Mouse (Mus musculus) C2C12 (cell line): ENCODE measurements at regions not wholly inside any gene's neighbourhood (a gene's known extent, or its start where the extent isn't known, plus 50 kb on each side); places are given as distances from the start of the nearest gene placed in this dataset.

Source experiments
- H3K27me3 ChIP-seq: one replicate; pipeline ENCODE4 v1.6.1; 2011; ENCODE audit not compliant: control insufficient read depth, insufficient read depth, insufficient read length
- H3K36me3 ChIP-seq: one replicate; pipeline ENCODE4 v1.6.1; 2011; ENCODE audit not compliant: control insufficient read depth, insufficient read depth
- H3K4me3 ChIP-seq: one replicate; pipeline ENCODE4 v1.5.1; 2011; ENCODE audit warnings: mild to moderate bottlenecking, control low read depth; ENCODE audit not compliant: poor library complexity, insufficient read depth, severe bottlenecking
- H3K79me2 ChIP-seq: one replicate; pipeline ENCODE4 v1.6.1; 2011; ENCODE audit not compliant: control insufficient read depth, insufficient read depth
- H3K79me3 ChIP-seq: one replicate; pipeline ENCODE4 v1.6.1; 2011; ENCODE audit warnings: low read depth, control low read depth
- H3ac ChIP-seq: one replicate; pipeline ENCODE3; 2011; ENCODE audit warnings: low read depth; ENCODE audit not compliant: control insufficient read depth, insufficient read length
- CEBPB ChIP-seq: IDR thresholded peaks from one replicate; pipeline ENCODE4 v1.6.1; 2011; ENCODE audit warnings: low read depth, mild to moderate bottlenecking, control low read depth, moderate library complexity
- CTCF ChIP-seq: IDR thresholded peaks from one replicate; pipeline ENCODE4 v1.5.1; 2011; ENCODE audit not compliant: control insufficient read depth, insufficient read depth, insufficient read length
- FOSL1 ChIP-seq: IDR thresholded peaks from one replicate; pipeline ENCODE4 v1.8.0; 2011; ENCODE audit warnings: mild to moderate bottlenecking, low read length; ENCODE audit not compliant: poor library complexity, insufficient read depth, severe bottlenecking
- MAX ChIP-seq: IDR thresholded peaks from one replicate; pipeline ENCODE4 v1.6.1; 2011; ENCODE audit warnings: mild to moderate bottlenecking, control low read depth
- MYOD1 ChIP-seq: IDR thresholded peaks from one replicate; pipeline ENCODE4 v1.6.1; 2011; ENCODE audit warnings: low read depth; ENCODE audit not compliant: control insufficient read depth, insufficient read length
- MYOG ChIP-seq: IDR thresholded peaks from one replicate; pipeline ENCODE4 v1.6.1; 2011; ENCODE audit not compliant: control insufficient read depth, insufficient read length; ENCODE audit errors: extremely low read depth
- USF1 ChIP-seq: IDR thresholded peaks from one replicate; pipeline ENCODE4 v1.6.1; 2011; ENCODE audit warnings: low read depth, mild to moderate bottlenecking, control low read depth, moderate library complexity

DNA sequence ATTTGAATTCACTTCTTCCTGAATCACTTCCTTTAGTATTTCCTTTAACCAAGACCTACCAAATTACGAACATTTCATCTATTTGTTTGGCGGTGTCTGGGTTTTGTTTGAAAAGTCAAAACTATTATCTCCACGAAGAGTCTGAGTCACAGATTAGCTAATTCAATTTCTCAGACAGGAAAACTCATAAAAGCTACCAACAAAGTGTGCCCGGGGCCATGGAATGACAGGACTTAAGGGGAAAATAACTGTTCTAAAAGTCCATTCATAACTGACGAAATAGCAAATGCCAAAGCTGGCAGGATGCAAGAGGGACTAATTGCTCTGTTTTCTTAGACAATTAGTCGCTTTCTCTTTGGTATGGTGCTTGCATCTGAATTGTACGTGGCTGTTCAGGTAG, 105.0 kb upstream of the Itga1 start:
- Histone ChIP-seq H3K4me3 (no peak overlapping the region), H3ac (no peak overlapping the region), H3K79me2 (no peaks in the 10 kb centered on the region), H3K36me3 (no peaks in the 10 kb centered on the region), H3K79me3 (no peaks in the 10 kb centered on the region), H3K27me3 (no peaks in the 10 kb centered on the region)
- TF ChIP-seq CEBPB (no peak), MYOD1 (no peak), MAX (no peak), FOSL1 (no peak), CTCF (no peak), USF1 (no peak), MYOG (no peak)

DNA sequence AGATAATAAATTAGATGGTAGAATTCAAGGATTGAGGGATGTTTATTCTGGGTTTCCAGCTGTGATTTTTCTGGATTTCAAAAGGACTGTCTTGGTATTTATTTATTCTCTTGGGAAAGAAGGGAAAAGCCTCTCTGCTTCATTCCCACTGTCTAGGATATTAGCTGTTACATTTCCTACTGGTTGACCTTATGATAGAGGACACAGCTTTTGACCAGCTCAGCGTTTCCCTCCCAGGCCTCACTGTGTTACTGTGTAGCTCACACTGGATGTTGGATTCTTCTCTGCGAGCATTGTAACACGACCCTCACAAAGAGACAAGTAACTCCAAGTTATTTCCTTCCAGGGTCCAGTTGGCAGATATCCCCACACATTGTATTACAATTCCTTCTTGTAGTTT, 97.4 kb upstream of the Itga1 start:
- Histone ChIP-seq H3K4me3 (no peak overlapping the region), H3ac (no peak overlapping the region), H3K79me2 (no peaks in the 10 kb centered on the region), H3K36me3 (no peaks in the 10 kb centered on the region), H3K79me3 (no peaks in the 10 kb centered on the region), H3K27me3 (no peaks in the 10 kb centered on the region)
- no peak for TF ChIP-seq MYOD1
- TF ChIP-seq USF1, result no peak
- TF ChIP-seq CEBPB, result no peak
- TF ChIP-seq CTCF, result no peak
- TF ChIP-seq FOSL1, result no peak
- TF ChIP-seq MAX, result no peak
- TF ChIP-seq MYOG, result no peak

DNA sequence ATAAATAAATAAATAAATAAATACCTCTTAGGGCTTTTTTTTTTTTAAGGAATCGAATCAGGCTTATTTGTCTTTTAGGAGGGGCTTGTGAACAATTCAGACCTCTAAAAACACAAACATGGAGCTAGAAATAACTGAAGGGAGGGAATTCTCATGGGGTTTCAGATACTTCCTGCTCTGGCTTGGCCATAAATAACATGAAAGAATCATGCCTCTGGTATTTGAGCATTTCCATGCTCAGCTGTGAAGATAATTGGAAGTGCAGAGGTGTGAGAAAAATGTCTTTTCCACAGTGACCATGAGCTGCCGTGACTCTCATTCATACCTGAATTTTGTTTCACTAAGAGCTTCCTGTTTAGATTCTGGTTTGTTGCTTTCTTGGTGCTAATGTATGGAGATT, 86.3 kb upstream of the Itga1 start:
- H3K79me3 ChIP-seq, result no peaks in the 10 kb centered on the region
- H3K36me3 ChIP-seq, result no peaks in the 10 kb centered on the region
- H3K79me2 ChIP-seq, result no peaks in the 10 kb centered on the region
- H3K27me3 ChIP-seq, result no peaks in the 10 kb centered on the region
- TF ChIP-seq CEBPB (no peak), FOSL1 (no peak), MYOD1 (no peak), USF1 (no peak), MAX (no peak), MYOG (no peak), CTCF (no peak)
- no peak overlapping the region for H3K4me3 ChIP-seq
- no peak overlapping the region for H3ac ChIP-seq

DNA sequence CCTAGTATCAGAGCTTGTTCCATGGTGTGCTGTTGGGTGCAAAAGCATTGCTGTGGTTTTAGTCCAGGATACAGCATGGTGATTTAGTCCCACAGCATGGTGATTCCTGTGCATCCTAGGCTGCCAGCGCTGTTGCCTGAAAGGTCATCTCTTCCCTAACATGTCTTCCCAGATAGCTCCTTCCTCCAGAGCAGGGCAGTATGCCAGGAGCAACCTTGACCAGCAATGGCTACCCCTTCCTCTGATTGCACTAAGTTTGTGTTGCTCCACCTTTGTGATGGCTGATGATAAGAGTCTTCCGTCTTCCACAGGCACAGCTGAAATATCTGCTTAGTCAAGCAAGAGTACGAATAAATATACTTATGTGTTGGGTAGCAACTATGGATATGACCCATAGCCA, 85.6 kb upstream of the Itga1 start:
- no peak for TF ChIP-seq MYOD1
- TF ChIP-seq FOSL1, result no peak
- no peak for TF ChIP-seq CTCF
- TF ChIP-seq MYOG, result no peak
- TF ChIP-seq CEBPB, result no peak
- no peak for TF ChIP-seq USF1
- no peak for TF ChIP-seq MAX
- Histone ChIP-seq H3K27me3 (no peaks in the 10 kb centered on the region), H3K79me2 (no peaks in the 10 kb centered on the region), H3K79me3 (no peaks in the 10 kb centered on the region), H3ac (no peak overlapping the region), H3K36me3 (no peaks in the 10 kb centered on the region), H3K4me3 (no peak overlapping the region)

DNA sequence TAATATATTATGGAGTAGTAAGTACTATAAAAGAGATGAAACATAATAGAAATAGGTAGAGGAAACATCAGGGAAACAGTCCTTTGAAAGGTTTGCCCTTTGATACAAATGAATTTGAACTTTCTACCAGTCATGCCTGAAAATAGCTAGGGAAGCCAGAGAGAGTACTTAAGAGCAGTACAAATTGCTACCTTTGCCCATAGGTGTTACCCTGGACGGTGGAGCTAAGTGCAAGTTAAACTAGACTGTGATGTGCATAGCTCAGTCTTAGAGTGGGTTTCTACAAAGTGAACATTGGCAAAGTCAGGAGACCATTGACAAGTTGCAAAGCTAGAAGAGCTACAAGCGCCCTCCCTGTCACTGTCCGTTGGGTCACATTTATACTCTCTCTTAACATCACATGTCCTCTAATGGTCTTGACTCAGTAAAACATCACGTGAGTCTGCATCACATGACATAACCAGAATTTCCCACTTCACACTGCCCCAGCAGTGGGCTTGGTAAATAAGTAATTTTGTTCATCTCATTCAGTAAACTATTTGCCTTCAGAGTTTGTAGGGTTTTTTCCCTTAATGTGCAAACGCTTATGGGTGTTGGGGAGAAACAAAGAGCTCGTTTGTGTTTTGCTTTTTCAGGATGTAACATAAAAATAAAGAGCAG, 80.6 kb upstream of the Itga1 start:
- H3K79me2 ChIP-seq, result no peaks in the 10 kb centered on the region
- H3K27me3 ChIP-seq, result no peaks in the 10 kb centered on the region
- no peaks in the 10 kb centered on the region for H3K79me3 ChIP-seq
- no peak overlapping the region for H3ac ChIP-seq
- no peaks in the 10 kb centered on the region for H3K36me3 ChIP-seq
- TF ChIP-seq USF1 (no peak), MYOD1 (no peak), CTCF (no peak), CEBPB (no peak), FOSL1 (no peak), MAX (no peak), MYOG (no peak)
- H3K4me3 ChIP-seq, result no peak overlapping the region
